Mouse (Mus musculus): ENCODE results near the gene Tbc1d13. TPM values are rescaled to one million over a fixed set of nuclear protein-coding genes. Genes with fewer than 3 reads are reported as not detected.
A peak's percentile ranks its signal among the peaks of the same experiment; 100 is the strongest.

The Tbc1d13 gene
- polyA plus RNA-seq, 1 experiment from 2014 or later = 5.2 TPM

DNA sequence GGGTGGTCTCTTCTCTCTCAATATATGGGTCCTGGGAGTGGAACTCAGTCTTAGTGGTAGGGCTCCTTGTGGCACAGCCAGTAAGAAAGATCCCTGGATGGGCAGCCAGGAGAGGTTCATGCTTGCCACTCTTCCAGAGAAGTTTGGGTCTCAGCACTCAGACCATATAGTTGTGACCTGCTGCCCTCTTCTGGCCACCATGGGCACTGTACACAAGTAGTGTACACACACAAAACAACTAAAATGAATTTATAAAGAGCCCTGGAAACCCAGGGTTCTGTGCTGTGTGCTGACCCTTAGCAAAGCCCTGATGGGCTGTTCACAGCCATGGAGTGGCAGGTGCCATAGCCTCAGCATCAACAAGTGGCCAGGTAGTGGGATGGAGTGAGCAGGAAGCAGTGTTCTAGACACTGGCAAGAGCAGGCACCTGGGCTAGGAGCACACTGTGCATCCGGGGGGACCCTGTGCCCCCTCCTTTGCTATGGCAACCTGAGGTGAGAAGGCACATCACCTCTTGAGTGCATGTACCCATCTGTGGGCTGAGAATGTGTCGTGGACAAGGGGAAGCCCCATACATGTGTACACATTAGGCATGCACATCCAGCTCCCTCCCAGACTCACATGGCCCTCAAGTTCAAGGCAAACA lies 37.5 kb upstream of the Tbc1d13 start:
- WGBS = 77% methylated on average over 2 of the region's 2 CpGs

DNA sequence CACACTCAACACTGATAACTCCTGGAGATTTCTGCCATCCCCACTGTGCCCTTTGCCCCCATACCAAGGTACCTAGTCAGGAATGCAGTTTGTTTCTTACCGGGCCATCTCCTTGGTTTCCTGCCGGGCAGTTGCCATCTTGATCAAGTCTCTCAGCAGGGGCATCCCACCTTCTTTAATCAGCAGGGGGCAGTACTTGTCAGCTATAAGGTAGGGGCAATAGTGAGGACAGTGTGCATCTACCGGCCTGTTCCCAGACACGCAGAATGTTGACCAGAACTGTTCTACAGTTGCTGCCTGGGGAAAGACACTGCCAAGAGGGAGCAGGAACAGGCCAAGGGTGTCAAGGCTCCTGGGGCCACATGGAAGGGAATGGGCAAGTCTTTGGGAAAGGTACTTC lies 33.3 kb upstream of the Tbc1d13 start:
- Histone ChIP-seq H3K4me1 (replicated peaks; ENCODE audit: control insufficient read depth, insufficient read depth, low read length) (no peaks in the 10 kb centered on the region), H3K27me3 (ENCODE audit: control insufficient read depth, insufficient read depth, low read depth, low read length) (no peaks in the 10 kb centered on the region), H3K27ac (ENCODE audit: low read length) (no peak overlapping the region), H3K4me2 (ENCODE audit: low read depth, low read length) (no peak overlapping the region), H3K4me3 (ENCODE audit: low read length) (no peak overlapping the region), H3K9me3 (ENCODE audit: control insufficient read depth, low read length) (no peaks in the 10 kb centered on the region), H3K36me3 (ENCODE audit: control insufficient read depth, insufficient read depth, low read length) (peaks cover 10% of the 10 kb centered on the region), H3K9ac (ENCODE audit: low read length) (no peak overlapping the region)
- ATAC-seq (ENCODE audit: low read depth) = no peak
- 57% methylated on average over 4 of the region's 4 CpGs for WGBS

More for the DNA sequence above, 37.5 kb upstream of the Tbc1d13 start:
- no peaks in the 10 kb centered on the region; the same call in 1 of the 2 replicates for H3K36me3 ChIP-seq (ENCODE audit: control insufficient read depth, insufficient read depth, low read length)
- no peaks in the 10 kb centered on the region for H3K27me3 ChIP-seq (ENCODE audit: control insufficient read depth, insufficient read depth, low read depth, low read length)
- no peak overlapping the region for H3K4me2 ChIP-seq (ENCODE audit: low read depth, low read length)
- no peak for ATAC-seq (ENCODE audit: low read depth)
- peaks cover 9% of the 10 kb centered on the region; the same call in 1 of the 2 replicates for H3K4me1 ChIP-seq (replicated peaks; ENCODE audit: control insufficient read depth, insufficient read depth, low read length)
- H3K27ac ChIP-seq (ENCODE audit: low read length) = no peak overlapping the region
- H3K9me3 ChIP-seq (ENCODE audit: control insufficient read depth, low read length) = no peaks in the 10 kb centered on the region
- H3K9ac ChIP-seq (ENCODE audit: low read length) = no peak overlapping the region
- H3K4me3 ChIP-seq (ENCODE audit: low read length) = no peak overlapping the region

DNA sequence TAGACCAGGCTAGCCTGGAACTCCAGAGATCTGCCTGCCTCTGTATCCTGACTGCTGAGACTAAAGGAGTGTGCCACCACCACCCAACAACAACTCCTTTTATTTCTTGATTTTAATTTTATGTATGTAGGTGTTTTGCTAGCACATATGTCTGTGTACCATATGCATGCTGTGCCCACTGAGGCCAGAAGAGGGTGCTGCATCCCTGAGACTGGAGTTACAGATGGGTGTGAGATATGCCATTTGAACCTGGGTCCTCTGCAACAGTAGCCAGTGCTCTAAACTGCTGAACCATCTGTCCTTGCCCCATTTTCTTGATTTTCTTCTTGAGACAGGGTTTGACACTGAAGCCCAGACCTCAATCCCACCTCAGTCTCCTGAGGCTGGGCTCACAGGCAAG lies 27.2 kb upstream of the Tbc1d13 start:
- Histone ChIP-seq H3K9ac (ENCODE audit: low read length) (no peak overlapping the region), H3K4me3 (ENCODE audit: low read length) (no peak overlapping the region), H3K4me2 (ENCODE audit: low read depth, low read length) (no peak overlapping the region), H3K9me3 (ENCODE audit: control insufficient read depth, low read length) (no peaks in the 10 kb centered on the region), H3K27me3 (ENCODE audit: control insufficient read depth, insufficient read depth, low read depth, low read length) (no peaks in the 10 kb centered on the region), H3K27ac (ENCODE audit: low read length) (no peak overlapping the region), H3K4me1 (replicated peaks; ENCODE audit: control insufficient read depth, insufficient read depth, low read length) (no peaks in the 10 kb centered on the region), H3K36me3 (ENCODE audit: control insufficient read depth, insufficient read depth, low read length) (peaks cover 35% of the 10 kb centered on the region)
- 0 out of 2 replicates have a peak, but pooled peaks have one; percentile 22 for ATAC-seq (ENCODE audit: low read depth)

DNA sequence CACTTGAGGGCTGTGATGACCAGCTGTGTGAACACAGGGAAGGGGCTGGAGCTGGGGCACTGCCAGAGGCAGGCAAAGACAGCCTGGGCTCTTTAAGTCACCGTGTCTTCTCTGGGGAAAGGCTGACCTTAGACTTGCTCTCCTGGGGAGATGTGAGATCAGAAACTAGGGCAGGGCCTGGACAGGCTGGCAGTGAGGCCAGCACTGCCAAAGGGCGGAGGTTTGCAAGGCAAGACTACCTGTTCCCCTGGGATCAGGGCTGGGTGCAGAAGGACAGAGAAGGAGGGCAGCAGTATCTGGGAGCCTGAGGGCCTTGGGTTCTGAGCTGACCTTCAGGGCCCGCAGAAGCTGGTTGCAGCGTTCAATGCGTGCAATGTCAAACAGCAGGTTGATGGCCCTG lies 25.9 kb upstream of the Tbc1d13 start:
- WGBS = 88% methylated on average over 5 of the region's 5 CpGs
- H3K9ac ChIP-seq (ENCODE audit: low read length) = no peak overlapping the region
- no peaks in the 10 kb centered on the region for H3K27me3 ChIP-seq (ENCODE audit: control insufficient read depth, insufficient read depth, low read depth, low read length)

DNA sequence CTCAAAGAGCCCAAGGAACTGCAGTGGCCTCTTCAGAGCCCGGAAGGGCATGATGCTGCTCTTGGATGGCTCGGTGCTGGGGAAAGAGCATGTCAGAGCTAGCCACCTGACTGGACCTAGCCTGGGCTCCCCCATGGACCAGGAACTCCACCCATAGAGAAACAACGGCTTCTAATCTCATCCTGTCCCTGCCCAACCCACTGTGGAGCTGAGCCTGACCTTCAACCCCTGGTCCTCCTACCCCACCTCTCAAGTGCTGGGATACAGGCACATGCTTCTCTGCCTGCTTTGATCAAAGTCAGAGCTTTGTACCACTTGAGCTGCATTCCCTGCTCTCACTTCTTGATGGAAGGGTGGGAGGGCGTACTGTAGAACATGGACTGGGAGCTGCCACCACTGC lies 25.3 kb upstream of the Tbc1d13 start:
- ATAC-seq (ENCODE audit: low read depth) = no peak
- H3K36me3 ChIP-seq (ENCODE audit: control insufficient read depth, insufficient read depth, low read length) = peaks cover 35% of the 10 kb centered on the region
- H3K4me1 ChIP-seq (replicated peaks; ENCODE audit: control insufficient read depth, insufficient read depth, low read length) = no peaks in the 10 kb centered on the region
- H3K27ac ChIP-seq (ENCODE audit: low read length) = no peak overlapping the region
- no peak overlapping the region for H3K4me2 ChIP-seq (ENCODE audit: low read depth, low read length)
- H3K9ac ChIP-seq (ENCODE audit: low read length) = no peak overlapping the region
- no peak overlapping the region for H3K4me3 ChIP-seq (ENCODE audit: low read length)
- WGBS = 72% methylated on average over 4 of the region's 4 CpGs
- H3K27me3 ChIP-seq (ENCODE audit: control insufficient read depth, insufficient read depth, low read depth, low read length) = no peaks in the 10 kb centered on the region
- H3K9me3 ChIP-seq (ENCODE audit: control insufficient read depth, low read length) = no peaks in the 10 kb centered on the region

More for the DNA sequence above, 25.9 kb upstream of the Tbc1d13 start:
- Histone ChIP-seq H3K9me3 (ENCODE audit: control insufficient read depth, low read length) (no peaks in the 10 kb centered on the region), H3K4me3 (ENCODE audit: low read length) (no peak overlapping the region), H3K27ac (ENCODE audit: low read length) (no peak overlapping the region), H3K36me3 (ENCODE audit: control insufficient read depth, insufficient read depth, low read length) (peaks cover 38% of the 10 kb centered on the region), H3K4me2 (ENCODE audit: low read depth, low read length) (no peak overlapping the region), H3K4me1 (replicated peaks; ENCODE audit: control insufficient read depth, insufficient read depth, low read length) (no peaks in the 10 kb centered on the region)
- ATAC-seq (ENCODE audit: low read depth) = no peak

DNA sequence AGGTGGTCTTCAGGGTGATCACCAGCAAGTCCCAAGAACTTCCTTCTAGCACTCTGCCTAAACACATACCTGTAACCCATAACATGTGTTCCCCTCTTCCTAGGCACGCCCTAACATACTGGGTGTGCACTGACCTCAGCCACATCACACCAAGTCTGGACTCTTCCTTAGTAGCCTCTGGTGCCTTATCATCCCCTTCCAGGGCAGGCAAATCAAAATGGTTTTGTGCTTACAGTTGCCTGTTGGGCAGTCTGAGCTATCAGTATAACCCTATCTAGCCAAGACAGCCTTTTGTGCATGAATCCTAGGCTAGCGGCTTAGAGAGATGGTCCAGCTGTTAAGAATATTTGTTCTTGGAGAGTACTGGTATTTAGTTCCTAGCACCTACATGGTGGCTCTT lies 22.0 kb upstream of the Tbc1d13 start:
- Histone ChIP-seq H3K27me3 (ENCODE audit: control insufficient read depth, insufficient read depth, low read depth, low read length) (no peaks in the 10 kb centered on the region), H3K4me1 (replicated peaks; ENCODE audit: control insufficient read depth, insufficient read depth, low read length) (no peaks in the 10 kb centered on the region), H3K9me3 (ENCODE audit: control insufficient read depth, low read length) (no peaks in the 10 kb centered on the region), H3K9ac (ENCODE audit: low read length) (no peak overlapping the region), H3K4me3 (ENCODE audit: low read length) (no peak overlapping the region), H3K27ac (ENCODE audit: low read length) (no peak overlapping the region), H3K36me3 (ENCODE audit: control insufficient read depth, insufficient read depth, low read length) (peaks cover 33% of the 10 kb centered on the region), H3K4me2 (ENCODE audit: low read depth, low read length) (no peak overlapping the region)
- 100% methylated on average over 2 of the region's 2 CpGs for WGBS
- ATAC-seq (ENCODE audit: low read depth) = no peak

DNA sequence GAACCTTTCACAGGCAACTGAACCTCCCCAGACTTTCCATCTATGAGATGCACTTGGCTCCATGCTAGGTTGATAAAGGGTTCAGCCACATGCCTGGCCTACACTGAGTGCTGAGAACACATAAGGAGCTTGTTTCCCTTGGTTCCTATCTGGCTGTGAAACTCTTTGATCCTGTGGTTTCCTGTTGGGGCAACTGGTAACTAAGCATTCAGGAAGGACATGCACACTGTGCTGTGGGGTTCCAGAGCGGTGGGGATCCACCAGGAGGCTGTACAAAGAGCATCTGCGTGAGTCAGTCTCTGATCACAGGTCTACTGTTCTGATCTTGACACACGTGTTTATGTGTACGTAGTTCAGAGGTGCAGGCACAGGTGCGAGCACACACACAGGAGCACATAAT lies 21.0 kb upstream of the Tbc1d13 start:
- Histone ChIP-seq H3K4me3 (ENCODE audit: low read length) (no peak overlapping the region), H3K4me2 (ENCODE audit: low read depth, low read length) (no peak overlapping the region), H3K36me3 (ENCODE audit: control insufficient read depth, insufficient read depth, low read length) (peaks cover 27% of the 10 kb centered on the region), H3K9me3 (ENCODE audit: control insufficient read depth, low read length) (no peaks in the 10 kb centered on the region), H3K27me3 (ENCODE audit: control insufficient read depth, insufficient read depth, low read depth, low read length) (no peaks in the 10 kb centered on the region), H3K27ac (ENCODE audit: low read length) (no peak overlapping the region), H3K4me1 (replicated peaks; ENCODE audit: control insufficient read depth, insufficient read depth, low read length) (no peaks in the 10 kb centered on the region), H3K9ac (ENCODE audit: low read length) (no peak overlapping the region)
- no peak for ATAC-seq (ENCODE audit: low read depth)
- WGBS = 86% methylated on average over 5 of the region's 5 CpGs

DNA sequence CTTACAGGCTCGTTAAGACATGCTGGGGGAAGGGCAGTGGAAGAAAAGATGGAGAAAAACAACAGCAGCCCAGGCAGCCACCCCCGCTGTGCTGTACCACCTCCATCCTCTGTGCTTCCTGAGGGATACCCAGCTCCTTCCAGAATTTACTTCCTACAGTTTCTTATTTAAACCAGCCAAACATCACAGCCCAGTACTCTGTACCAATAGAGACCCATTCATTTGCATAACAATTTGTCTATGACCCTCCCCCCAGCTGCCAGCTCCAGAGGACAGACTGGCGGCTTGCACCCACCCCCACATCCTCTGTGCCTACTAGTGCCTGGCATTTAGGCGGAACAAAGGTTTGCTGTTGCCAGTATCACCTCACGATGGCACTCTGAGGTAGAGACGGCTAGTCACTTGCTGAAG lies 13.9 kb upstream of the Tbc1d13 start:
- Histone ChIP-seq H3K9ac (ENCODE audit: low read length) (no peak overlapping the region), H3K36me3 (ENCODE audit: control insufficient read depth, insufficient read depth, low read length) (no peaks in the 10 kb centered on the region), H3K4me3 (ENCODE audit: low read length) (no peak overlapping the region), H3K4me1 (replicated peaks; ENCODE audit: control insufficient read depth, insufficient read depth, low read length) (peaks cover 12% of the 10 kb centered on the region), H3K4me2 (ENCODE audit: low read depth, low read length) (no peak overlapping the region), H3K27ac (ENCODE audit: low read length) (no peak overlapping the region), H3K27me3 (ENCODE audit: control insufficient read depth, insufficient read depth, low read depth, low read length) (no peaks in the 10 kb centered on the region), H3K9me3 (ENCODE audit: control insufficient read depth, low read length) (no peaks in the 10 kb centered on the region)
- no peak for ATAC-seq (ENCODE audit: low read depth)
- WGBS = 41% methylated on average over 6 of the region's 6 CpGs

DNA sequence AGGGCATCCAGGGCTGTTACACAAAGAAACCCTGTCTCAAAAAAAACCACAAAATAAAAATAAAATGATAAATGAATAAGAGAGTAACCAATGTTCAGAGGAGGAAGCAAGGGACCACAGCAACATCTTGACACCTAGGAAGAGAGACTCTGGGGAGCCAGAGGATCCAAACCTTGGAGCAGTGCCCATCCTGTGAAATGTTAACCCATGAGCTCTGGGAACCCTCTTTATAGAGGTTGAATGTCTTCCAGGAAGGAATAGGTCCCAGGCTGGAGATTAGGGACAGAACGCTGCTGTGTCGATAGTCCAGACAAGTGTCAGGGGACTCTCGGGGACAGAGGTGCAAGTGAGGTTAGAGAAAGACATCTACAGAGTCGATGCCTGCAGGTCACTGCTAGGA lies 13.3 kb upstream of the Tbc1d13 start:
- WGBS = 81% methylated on average over 4 of the region's 4 CpGs
- H3K9ac ChIP-seq (ENCODE audit: low read length) = no peak overlapping the region
- no peaks in the 10 kb centered on the region for H3K27me3 ChIP-seq (ENCODE audit: control insufficient read depth, insufficient read depth, low read depth, low read length)
- no peak overlapping the region for H3K27ac ChIP-seq (ENCODE audit: low read length)
- no peak overlapping the region for H3K4me2 ChIP-seq (ENCODE audit: low read depth, low read length)
- peaks cover 17% of the 10 kb centered on the region for H3K4me1 ChIP-seq (replicated peaks; ENCODE audit: control insufficient read depth, insufficient read depth, low read length)
- ATAC-seq (ENCODE audit: low read depth) = no peak
- H3K9me3 ChIP-seq (ENCODE audit: control insufficient read depth, low read length) = no peaks in the 10 kb centered on the region
- H3K4me3 ChIP-seq (ENCODE audit: low read length) = no peak overlapping the region
- no peaks in the 10 kb centered on the region for H3K36me3 ChIP-seq (ENCODE audit: control insufficient read depth, insufficient read depth, low read length)

DNA sequence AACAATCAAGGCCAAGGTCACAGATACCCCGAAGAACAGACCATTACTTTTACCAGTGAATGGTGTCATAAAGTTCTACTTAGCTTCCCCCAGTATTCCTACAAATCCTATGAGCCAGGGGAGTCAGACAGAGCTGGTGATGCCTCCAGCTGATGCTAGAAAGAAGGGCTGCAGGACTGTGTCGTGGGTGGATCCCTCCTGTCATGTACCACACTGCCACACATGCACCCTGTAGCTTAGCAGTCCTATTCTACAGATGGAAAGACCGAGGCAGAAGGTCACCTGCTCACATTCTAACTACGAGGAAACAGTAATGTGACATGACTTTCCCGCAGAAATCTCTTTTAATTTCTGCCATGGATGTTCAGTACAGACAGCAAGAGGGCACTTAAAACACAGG lies 10.8 kb upstream of the Tbc1d13 start:
- Histone ChIP-seq H3K4me2 (ENCODE audit: low read depth, low read length) (0 out of 2 replicates have a peak overlapping the region, but pooled peaks have one; percentile 80), H3K27ac (ENCODE audit: low read length) (no peak overlapping the region), H3K9ac (ENCODE audit: low read length) (peak overlapping the region; percentile 92), H3K4me3 (ENCODE audit: low read length) (no peak overlapping the region), H3K27me3 (ENCODE audit: control insufficient read depth, insufficient read depth, low read depth, low read length) (no peaks in the 10 kb centered on the region), H3K36me3 (ENCODE audit: control insufficient read depth, insufficient read depth, low read length) (no peaks in the 10 kb centered on the region), H3K4me1 (replicated peaks; ENCODE audit: control insufficient read depth, insufficient read depth, low read length) (peaks cover 17% of the 10 kb centered on the region), H3K9me3 (ENCODE audit: control insufficient read depth, low read length) (no peaks in the 10 kb centered on the region)
- ATAC-seq (ENCODE audit: low read depth) = no peak
- whole genome bisulfite sequencing = 81% methylated on average over 5 of the region's 5 CpGs
